Mouse (Mus musculus) thymus, postnatal 14 days (tissue): ENCODE data around the gene Trim2.
A peak's percentile ranks its signal among the peaks of the same experiment; 100 is the strongest.

Experiments used
- DNase-seq: peaks from one replicate; pipeline ENCODE4 v3.0.0; 2021

Trim2 gene

DNA sequence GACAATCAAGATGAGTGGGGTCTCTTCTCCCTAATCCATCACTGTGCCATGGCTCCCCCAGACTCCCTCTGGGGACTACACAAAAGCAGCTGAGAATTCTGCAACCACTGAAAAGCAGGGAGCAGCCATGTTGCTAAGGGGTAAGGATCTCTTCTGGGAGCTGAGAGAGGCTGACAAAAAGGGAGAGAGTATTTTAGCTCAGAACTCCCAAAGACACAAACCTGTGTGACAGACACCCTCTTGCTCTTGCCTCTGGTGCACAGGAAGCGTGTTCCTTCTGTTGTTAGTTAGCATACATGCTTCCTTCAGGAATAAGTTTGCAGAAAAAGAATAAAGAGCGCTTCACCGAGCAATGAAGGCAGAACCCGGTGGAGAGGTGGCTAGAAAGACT lies 88.7 kb downstream of the Trim2 start:
- DNase-seq = no peak

DNA sequence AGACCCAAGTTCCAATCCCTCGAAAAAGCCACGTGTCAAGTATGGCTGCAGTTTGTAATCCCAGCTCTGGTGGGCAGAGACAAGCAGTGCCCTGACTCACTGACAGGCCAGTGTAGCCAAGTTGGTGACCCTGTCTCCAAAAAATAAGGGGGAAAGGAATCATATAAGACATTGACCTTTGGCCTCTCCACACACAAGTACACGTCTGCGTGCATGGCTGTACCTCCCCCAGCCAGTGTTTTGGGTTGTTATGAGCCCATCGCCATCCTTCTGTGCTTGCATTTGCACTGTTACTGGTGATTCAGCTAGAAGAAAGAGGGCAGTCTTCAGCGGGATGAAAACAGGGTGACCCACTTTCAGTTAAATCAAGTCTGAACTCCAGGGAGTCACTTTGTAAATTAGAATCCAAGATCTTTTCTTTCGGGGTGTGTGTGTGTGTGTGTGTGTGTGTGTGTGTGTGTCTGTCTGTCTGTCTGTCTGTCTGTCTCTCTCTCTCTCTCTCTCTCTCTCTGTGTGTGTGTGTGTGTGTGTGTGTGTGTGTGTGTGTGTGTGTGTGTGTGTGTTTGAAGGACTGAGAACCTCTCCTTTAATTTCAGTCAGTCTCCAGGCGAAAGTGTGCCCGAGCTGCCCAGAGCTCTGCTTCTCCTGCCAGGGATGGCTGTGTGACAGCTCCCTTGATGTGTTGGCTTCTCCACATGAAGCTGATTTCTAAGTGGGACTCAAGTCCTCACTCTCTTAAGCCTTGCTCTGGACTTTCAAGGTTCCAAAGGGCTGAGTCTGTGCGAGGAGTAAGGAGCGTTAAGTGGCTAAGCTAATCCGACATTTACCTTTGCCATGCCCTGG lies 89.3 kb downstream of the Trim2 start:
- no peak for DNase-seq

DNA sequence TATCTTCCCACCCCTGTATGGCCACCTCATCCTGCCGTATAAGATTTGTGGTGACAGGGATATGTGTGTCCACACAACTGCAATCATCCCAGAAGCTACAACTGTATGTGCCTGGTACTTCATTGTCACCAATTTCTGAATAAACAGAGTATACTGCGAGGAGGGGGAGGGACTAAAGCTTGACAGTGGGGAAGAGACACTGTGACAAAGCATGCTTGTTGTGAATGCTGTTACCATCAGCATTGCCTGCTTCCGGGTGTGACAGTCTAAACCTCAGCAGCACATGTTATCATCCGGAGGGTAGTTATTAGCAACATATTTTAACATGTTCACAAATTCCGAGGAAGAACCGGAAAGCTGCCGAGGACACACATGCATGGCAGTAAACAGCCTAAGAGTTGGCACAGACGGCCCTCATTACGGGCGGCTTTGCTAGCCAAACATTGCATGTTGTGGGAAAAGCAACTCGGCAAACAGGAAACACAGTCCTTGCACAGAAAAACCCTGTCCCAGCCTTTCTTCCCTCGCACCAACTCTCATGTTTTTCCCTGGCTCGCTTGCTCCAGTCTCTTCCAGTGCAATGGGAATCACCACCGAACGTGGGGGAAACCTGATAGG lies 90.8 kb downstream of the Trim2 start:
- no peak for DNase-seq

DNA sequence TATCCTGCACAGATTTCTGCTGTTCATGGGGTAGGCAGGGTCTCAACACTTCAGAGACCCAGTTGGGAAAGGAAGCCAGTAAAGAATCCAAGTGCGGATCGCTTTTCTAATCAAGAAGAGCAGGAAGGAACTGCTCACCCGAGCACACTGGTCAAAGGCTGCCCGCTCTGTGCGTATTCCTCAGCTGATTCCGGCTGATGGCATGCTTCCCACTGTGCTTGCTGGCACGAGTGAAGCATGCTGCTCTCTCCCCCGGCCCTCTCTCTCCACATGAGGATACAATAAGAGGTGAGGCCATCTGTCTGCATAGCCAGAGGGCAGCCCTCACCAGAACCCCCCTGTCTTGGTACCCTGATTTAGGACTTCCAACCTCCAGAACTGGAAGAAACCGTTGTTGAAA lies 91.4 kb downstream of the Trim2 start:
- DNase-seq = no peak

DNA sequence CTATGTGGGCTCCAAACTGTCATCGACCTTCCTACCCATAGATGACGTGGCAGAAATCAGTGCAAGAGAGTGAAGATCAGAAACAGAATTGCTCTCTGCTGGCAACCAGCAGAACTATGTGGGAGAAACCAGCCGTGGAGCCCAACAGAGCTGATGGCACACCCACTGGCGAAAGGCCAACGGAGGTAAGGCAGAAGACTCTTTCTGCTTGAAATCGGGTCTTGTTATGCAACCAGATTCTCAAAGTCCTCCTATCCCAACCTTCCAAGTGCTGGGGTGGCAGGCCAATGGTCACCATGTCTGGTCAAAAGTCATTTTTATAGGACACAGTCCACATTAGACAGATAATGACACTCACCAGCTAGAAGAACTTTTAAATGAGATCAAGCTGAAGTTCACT lies 92.2 kb downstream of the Trim2 start:
- no peak for DNase-seq

DNA sequence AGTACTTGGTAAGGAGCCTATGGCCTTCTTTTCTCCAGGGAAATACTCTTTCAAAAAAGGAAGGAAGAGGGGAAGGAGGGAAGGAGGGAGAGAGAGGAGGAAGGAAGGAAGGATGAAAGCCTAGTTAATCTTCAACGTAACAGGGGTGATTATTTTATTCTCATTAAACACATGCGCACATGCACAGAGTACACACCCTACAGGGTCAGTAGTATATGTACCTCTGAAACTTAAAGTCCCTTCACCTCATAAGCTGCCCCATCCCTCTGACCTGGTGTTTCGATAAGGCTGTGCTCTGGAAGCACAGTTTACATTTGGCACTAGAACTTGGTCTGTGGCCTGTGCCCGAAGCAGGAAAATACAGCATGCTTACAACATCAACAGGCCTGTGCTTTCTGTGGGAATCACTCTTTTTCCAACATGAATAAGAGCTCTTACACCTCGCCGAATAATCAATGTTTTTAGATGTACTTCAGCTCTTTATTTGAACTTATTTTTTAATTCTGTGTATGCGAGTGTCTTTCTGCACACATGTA lies 95.3 kb downstream of the Trim2 start:
- no peak for DNase-seq

DNA sequence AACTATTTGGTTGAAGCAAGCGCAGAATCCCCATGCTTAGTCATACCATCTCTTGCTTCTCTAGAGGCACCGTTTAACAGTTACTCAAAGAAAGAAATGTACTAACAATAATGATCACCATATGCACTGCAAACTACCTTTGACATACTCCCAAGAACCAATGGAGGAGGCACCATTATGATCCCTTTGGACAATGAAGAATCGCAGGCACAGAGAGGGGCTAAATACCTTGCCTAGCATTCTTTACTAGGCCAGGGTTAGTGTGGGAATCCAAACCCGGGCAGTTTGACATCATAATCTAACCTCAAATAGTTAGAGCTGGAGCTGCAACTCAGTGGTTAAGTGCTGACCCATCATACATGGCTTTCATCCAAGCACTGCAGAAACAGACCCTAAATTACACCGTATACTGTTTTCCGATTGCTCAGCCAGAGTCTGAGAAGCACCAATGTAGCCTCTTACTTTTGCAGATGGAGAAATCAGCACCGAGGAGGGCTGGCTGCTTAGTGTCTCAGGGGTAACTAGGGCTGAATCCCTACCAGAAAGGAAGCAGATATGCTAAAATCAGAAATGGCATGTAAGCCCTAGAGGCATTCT lies 97.7 kb downstream of the Trim2 start:
- DNase-seq = no peak

DNA sequence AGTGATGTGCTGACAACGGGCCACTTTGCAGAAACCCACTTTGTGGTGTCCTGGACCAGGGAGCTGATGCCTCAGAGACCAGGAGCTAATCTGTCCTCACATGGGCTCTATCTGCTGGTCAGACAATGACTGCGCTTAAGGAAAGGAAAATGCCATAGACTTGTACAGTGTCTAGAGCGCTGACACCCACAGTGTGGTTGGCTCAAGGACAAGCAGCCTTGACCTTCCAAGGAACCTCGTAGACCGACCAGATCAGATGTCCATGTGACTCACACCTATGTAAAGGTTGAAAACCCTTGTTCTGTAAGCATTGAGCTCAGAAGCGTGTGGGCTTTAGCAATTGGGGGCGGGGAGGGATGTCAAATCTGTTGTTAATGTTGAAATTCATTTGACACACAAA lies 98.2 kb downstream of the Trim2 start:
- no peak for DNase-seq

DNA sequence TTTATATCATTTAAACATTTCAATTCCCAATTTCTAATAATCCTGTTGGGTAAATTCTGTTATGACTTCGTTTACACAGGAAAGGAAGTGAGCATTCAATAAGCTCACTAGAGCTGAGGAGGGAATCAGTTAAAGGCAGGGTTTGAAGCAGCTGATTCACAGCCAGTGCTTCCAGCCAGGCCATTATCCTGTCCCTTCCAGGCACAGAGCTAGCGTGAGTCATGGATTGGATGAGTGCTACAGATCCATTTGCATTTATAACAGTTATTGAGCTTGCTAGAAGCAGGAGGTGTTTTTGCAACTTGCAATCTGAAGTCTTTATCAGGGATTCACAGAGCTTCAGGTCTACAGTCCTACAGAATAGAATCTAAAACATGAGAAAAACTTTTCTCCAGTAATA lies 99.3 kb downstream of the Trim2 start:
- DNase-seq = no peak

DNA sequence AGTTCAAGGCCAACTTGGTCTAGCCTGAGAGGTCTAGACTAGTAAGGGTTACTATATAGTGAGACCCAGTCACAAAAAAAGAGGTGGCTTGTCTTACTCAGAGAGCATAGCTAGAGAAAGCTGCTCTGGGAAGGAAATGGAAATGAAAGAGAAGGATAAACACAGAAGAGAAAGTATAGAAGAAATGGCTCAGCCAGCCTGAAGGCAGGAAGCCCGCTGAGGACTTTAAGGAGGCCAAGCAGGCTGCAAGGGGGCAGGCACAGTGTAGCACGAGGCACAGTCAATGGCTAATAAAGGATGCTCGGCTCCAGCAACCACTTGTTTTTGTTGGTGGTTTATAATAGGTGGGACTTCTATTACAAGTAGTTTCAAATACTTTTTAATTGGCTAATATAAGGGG lies 100.6 kb downstream of the Trim2 start:
- DNase-seq = no peak

DNA sequence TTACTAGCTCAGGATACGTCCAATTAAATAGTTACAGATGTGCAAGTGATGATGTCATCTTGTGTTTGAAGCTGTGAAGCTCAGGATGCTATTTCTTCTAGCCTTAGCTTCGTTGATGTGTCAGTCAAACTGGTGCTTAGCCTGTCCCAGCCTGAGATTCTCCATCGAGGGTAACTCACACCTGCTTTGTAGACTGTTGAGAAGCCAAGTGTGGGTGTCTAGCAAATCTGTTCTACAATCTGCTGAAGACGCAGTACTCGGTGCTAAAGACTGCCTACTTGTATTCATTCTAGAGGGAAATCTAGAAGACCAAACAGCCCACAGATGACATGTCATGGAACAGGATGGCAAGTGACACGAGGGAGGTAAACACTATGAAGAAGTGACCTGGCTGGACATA lies 101.0 kb downstream of the Trim2 start:
- no peak for DNase-seq

DNA sequence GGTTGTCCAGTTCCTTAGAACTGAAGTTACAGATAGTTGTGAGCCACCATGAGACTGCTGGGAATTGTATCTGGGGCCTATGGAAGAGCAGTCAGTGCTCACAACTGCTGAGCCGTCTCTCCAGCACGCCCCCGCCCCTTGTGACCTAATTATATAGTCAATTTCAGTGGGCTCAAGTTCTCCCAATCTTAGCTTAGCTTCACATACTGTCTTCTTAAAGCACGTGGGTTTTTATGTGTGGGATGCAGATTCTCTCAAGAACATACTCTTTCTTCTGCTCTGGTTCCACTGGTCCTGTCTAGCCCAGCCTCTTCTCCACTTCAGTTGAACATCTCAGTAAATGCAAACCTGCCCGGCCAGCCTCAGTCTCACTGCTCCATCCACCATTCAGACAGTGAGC lies 102.0 kb downstream of the Trim2 start:
- DNase-seq = no peak

DNA sequence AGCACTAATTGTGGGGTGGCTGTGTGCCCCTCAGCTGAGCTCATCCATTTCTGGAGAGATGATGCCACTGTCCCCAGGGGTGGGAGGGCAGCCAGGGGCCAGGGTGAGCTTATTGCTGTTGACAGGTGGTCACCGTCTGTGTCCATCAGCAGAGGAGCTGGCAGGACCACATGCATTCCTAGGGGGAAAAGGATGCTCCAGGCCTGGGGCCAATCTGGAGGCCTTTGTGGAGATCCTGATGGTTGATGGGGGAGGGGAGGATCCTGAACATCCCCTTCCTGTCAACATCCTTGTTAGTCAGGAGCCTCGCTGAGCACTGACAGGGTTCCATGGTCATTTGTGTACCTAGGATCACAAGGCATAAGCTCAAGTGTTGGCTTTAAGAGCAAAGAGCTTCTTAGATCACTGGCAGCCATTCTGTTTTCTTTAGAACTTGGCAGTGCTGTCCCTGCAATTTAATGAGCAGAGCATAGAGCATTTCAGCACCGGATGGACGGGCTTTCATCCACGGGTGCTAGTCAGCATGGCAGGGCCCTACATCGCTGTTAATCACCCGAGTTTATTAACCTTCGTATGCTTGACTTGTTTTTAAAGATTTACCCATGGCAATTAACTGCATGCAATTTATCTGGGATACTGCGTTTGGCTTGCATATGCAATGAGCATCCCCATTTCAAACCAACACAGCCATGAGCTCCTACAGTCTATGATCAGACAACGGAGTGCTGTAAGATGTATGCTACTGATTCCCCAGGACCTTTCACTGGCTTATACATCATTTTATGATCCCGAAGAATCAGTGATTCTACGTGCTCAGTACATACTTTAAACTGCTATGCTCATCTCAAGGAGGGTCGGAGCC lies 105.9 kb downstream of the Trim2 start:
- no peak for DNase-seq

DNA sequence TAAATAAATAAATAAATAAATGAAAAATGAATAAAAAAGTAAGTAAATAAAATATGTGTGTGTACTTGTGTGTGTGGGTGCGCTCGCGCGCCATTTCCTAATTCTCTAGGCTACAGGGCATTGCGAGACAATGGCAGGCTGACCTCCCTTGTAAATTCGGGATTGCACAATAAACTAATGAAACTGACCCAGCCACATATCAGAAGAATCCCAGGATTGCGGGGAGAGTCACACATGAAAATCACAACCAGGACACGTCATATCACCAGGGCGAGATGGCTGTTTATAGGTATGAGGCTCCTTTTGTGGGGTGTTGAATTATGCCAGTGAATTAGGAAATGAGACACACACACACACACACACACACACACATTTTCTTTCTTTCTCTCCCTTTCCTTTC lies 107.2 kb downstream of the Trim2 start:
- no peak for DNase-seq

DNA sequence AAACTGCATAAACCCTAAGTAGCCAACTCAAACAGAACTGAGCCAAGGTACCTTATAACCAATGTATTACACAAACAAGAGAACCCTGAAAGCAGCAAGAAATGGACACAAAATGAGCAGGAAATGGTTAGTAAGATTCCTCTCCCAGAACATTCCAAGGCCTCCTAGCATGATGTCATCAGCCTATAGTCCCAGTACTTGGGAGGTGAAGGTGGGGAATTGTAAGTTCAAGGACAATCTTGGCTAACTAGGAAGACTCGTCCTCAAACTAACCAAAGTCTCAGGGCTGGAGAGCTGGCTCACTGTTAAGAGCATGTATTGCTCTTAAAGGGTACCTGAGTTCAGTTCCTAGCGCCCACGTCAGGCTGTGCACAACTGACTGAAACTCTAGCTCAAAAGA lies 108.4 kb downstream of the Trim2 start:
- no peak for DNase-seq

DNA sequence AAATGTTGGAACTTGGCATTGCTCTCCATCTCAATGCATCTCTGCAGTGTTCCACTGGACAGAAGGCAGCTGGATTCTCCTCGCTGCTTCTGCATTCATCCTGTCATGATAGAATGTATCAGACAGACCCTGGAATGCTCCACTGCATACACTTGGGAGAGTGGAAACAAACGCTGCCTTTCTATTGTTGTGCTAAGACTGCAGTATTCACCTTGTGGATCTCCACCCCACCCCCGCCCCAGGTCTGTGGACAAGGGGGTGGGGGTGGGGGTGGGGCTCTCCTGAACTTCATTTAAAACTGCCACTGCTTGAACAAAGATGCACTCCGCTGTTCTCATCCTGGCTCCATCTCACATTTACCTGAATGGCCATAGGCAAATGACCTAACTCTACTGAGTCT lies 112.8 kb downstream of the Trim2 start:
- DNase-seq = no peak

DNA sequence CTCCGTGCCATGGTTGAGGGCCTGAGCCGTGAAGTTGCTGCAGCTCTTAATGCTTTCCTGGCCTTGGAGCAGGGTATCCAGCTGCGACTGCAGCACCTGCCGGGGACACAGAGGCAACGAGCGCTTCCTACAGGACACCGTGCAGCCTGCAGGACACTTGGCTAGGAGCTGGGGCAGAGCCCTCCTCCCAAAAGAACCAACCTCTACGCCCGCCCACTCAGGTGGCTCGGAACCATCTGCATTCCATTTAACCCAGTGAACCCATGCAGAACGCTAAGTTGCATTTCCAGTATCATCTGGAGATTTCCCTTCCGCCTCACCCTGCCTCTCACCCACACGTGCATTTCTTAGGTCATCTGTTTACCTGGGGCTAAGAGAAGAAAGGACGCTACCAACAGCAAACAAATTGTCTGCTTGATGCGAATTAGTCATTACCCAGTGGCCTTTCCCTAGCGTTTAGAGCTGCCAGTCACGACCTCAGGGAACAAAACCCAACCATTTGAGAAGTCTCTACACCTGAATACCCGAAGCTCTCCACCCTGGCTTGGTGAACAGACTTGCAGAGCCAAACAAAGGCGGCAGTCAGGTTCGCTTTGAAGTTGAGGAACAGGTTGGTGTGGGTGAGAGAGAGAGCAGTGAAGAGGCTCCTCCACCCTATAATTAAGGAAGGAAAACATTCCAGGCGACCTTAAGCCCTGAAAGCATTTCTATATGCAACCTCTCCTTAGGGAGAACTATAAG lies 115.4 kb downstream of the Trim2 start:
- DNase-seq = no peak

DNA sequence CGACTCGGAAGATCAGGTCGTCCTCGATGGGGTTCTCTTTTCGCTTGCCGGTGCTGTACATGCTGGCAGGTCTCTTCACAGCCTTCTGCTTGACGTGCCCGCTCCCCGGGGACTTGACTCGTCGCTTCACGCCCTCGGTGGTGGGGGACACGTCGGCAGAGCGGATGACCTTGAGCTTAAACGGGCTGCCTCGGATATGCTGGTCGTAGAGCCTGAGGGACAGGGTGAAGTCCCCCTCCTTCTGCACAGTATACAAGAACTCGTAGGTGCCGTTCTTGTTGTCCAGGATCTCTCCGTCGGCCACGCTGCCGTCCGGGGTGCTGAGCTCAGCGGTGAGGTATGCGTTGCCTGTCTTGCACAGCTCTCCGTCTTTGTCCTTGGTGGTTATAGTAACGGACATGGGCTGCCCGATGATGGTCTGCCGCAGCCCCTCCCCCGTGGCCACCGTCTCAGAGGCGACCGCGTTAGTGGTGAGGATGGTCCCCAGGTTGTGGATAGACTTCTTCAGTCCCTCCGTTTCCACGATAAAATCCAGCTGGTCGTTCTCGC lies 116.1 kb downstream of the Trim2 start:
- peak; percentile 14 for DNase-seq

DNA sequence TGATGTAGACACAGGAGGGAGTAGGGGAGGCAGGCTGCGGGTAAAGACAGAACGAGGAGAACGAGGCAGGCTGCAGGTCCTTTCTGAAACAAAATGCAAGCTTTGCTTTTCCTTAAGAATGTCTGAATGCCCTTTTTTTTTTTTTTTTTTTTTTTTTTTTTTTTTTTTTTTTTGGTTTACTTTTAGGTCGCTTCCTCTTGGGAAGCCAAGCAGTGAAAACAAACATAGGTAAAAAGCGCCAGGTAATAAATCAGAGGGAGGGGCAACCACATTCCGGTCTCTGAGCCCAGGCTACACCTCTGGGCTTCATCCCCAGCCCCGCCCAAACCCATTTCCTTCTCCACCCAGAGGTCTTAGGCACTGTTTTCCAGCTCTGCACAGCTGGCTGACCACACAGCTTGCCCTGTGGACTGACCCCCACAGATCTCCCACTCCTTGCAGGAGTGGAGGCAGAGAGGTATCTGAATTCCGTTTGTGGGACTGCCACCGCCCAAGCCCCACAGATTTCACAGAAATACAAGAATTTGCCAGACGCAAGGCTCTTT lies 117.0 kb downstream of the Trim2 start:
- DNase-seq = peak; percentile 5

DNA sequence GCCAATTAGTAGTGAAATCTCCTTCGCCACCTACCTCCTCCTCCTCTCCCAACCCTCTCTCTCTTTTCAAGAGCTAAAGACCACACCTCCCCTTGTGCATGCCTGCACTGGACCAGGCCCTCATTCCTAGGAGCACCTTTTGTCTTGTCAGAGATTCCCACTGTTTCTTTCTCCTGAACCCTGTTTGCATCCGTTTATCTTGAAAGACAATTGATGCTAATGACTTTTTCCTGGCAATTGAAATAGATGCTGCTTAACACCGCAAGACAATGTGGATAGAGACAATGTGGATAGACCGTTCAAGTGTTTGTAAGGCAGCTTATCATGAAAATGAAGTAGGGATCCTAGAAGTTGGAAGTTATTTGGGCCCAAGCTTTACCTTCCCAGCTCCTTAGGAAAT lies 125.0 kb downstream of the Trim2 start:
- no peak for DNase-seq

DNA sequence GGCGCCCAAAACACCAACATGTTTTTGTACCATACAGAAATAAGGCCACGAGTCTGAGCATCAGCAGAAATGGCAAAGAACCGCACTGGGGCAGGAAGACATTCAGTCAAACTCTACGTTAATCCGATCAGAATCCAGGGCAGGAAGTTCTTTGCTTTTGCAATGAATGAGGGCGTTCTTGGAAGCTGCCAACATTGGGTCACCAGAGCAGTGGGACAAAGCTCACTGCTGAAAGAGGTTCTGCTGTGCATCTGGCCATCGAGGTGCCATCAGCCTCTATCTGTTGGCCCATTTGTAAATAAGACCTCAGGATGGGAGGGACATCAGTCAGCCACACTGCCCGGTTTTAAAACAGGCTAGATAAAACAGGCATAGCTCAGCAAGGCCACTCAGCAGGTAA lies 125.6 kb downstream of the Trim2 start:
- DNase-seq = no peak

DNA sequence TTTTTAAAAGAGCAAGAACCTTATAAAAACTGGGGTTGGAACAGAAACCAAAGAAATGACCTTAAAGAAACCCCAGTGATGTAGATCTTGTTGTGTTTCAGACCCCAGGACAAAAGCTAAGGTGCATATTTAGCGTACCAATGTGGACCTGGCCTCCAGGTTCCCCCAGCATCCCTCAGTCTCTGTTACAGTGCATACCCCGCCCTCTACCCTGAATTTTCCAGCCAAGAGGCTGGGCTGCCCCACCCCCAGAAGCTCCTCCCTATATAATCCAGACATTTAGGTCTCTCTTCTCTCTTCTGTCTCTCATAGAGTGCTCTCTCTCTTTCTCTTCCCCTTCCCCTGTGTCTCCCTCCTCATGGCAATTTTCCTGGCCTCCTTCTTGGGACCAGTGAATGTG lies 126.4 kb downstream of the Trim2 start:
- no peak for DNase-seq
